Mouse (Mus musculus) brown adipose tissue, adult 24 weeks (tissue): ENCODE results near the gene Krt4. TPM values are rescaled to one million over a fixed set of nuclear protein-coding genes. Genes with fewer than 3 reads are reported as not detected.

ENCODE experiments used
- polyA plus RNA-seq: library from polyadenylated mRNA; stranded (reverse); fragments of >200 nt; gene quantifications from 2 replicates; pipeline ENCODE4 v1.2.4, GENCODE M21; 2012; ENCODE audit not compliant: missing spikeins, insufficient read depth, insufficient read length

Krt4 gene
- polyA plus RNA-seq, 1 experiment: not detected

Other genes with a start within 250 kb of the Krt4 start
- gene Krt6b, start 244.4 kb downstream of the Krt4 start, polyA plus RNA-seq: not detected in 2 replicates
- gene Krt6a, start 230.4 kb downstream of the Krt4 start, polyA plus RNA-seq: not detected in 2 replicates
- gene Krt5, start 211.8 kb downstream of the Krt4 start, polyA plus RNA-seq: 0.48 and 1.7 TPM in 2 replicates
- gene Krt71, start 181.6 kb downstream of the Krt4 start, polyA plus RNA-seq: not detected in 2 replicates
- gene Krt72, start 138.3 kb downstream of the Krt4 start, polyA plus RNA-seq: not detected in 2 replicates
- gene Krt73, start 122.4 kb downstream of the Krt4 start, polyA plus RNA-seq: not detected in 2 replicates
- not detected in 2 replicates for gene Krt2, start 106.6 kb downstream of the Krt4 start, polyA plus RNA-seq
- gene Krt1, start 73.9 kb downstream of the Krt4 start, polyA plus RNA-seq: 0.63 TPM in 1 of 2 replicates, not detected in the other
- gene Krt77, start 55.0 kb downstream of the Krt4 start, polyA plus RNA-seq: 1.1 and 2.2 TPM in 2 replicates
- gene Krt76, start 31.8 kb downstream of the Krt4 start, polyA plus RNA-seq: not detected in 2 replicates
- gene Krt79, start 15.6 kb upstream of the Krt4 start, polyA plus RNA-seq: 15.1 and 19.0 TPM in 2 replicates
- gene Krt78, start 29.6 kb upstream of the Krt4 start, polyA plus RNA-seq: not detected in 2 replicates
- not detected in 2 replicates for gene Krt8, start 79.7 kb upstream of the Krt4 start, polyA plus RNA-seq
- not detected in 2 replicates for gene Krt18, start 103.4 kb upstream of the Krt4 start, polyA plus RNA-seq
- 47.9 and 93.9 TPM in 2 replicates for gene Eif4b, start 149.0 kb upstream of the Krt4 start, polyA plus RNA-seq
- gene Tns2, start 175.7 kb upstream of the Krt4 start, polyA plus RNA-seq: 49.0 and 90.1 TPM in 2 replicates
- gene Spryd3, start 211.5 kb upstream of the Krt4 start, polyA plus RNA-seq: 8.6 and 12.8 TPM in 2 replicates
- 30.2 and 52.1 TPM in 2 replicates for gene Igfbp6, start 219.6 kb upstream of the Krt4 start, polyA plus RNA-seq
- not detected in 2 replicates for gene Soat2, start 225.8 kb upstream of the Krt4 start, polyA plus RNA-seq